Comparison of ENCODE assay signal across 25 mouse cellular contexts in the genomic region with DNA sequence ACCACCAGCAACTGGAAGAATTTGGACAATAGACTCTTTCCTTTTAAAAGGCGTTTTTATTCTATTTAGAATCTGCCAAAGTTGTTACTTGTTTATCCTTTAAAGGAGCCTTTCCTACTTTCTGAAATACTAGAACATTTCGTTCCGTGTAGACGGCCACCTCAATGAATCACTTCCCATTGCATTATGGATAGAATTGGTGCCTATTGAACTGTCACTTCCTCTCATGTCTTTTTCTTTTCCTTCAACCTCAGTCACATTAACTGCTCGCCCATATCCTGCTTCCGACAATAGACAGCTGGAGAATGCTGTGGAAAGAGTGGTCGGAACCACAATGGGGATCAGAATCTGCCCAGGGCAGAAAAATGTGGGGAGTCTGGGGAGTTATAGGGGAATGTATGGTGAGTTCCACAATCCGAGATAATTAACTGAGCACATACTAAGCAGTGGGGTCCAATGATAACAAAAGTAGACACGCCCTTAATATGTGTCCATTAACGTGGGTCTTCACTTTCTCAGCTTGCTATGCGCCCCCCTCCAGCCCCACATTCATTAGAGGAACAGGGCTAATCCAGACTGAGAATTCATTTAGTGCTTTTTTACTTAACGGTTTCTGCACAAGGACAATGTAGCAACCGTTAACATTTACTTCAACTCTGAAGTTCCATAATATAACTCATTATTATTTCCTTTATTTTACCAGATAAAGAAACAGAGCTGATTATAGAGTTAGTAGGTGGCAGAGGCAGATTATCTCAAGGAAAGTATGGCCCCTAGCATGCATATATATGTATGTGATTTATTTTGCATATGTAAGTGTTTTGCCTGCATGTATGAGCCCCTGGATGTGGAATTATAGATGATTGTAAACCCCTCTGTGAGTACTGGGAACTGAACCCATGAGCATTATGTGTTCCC. TPM values are rescaled to one million over a fixed set of nuclear protein-coding genes. Genes with fewer than 3 reads are reported as not detected.
A peak's percentile ranks its signal among the peaks of the same experiment; 100 is the strongest.
DNase-seq lines count a peak whose midpoint lies in the region; ATAC-seq and TF ChIP-seq lines count a peak whose summit lies in the region.
"Had no signal": no experiment of that assay in that cellular context is flagged by ENCODE, and none has a peak within 500 bp of the region (broad histone marks: within the 10 kb centered on the region; RNA-seq: fewer than 3 reads in every experiment).

No protein-coding gene starts in this region.

- H3K4me1 ChIP-seq in heart, embryonic 10.5 days, result peaks cover 8% of the 10 kb centered on the region; the same call in 1 of the 2 replicates
- H3K4me1 ChIP-seq in heart, embryonic 12.5 days (replicated peaks), result 0 out of 2 replicates have a peak, but pooled peaks cover 4% of the 10 kb centered on the region
- peaks cover 10% of the 10 kb centered on the region for H3K4me1 ChIP-seq in kidney, postnatal 0 days (replicated peaks; ENCODE audit: insufficient read depth, low read length)
- H3K4me1 ChIP-seq in midbrain, embryonic 10.5 days, result peaks cover 10% of the 10 kb centered on the region; the same call in 1 of the 2 replicates
- no peaks in the 10 kb centered on the region; the same call in 1 of the 2 replicates for H3K4me1 ChIP-seq in midbrain, postnatal 0 days (ENCODE audit: insufficient read depth, low read length)

- no peaks in the 10 kb centered on the region for H3K9me3 ChIP-seq in heart, embryonic 10.5 days
- H3K9me3 ChIP-seq in heart, embryonic 12.5 days (replicated peaks), result no peaks in the 10 kb centered on the region
- H3K9me3 ChIP-seq in kidney, postnatal 0 days (replicated peaks; ENCODE audit: low read length), result no peaks in the 10 kb centered on the region
- H3K9me3 ChIP-seq in midbrain, embryonic 10.5 days (replicated peaks), result no peaks in the 10 kb centered on the region
- H3K9me3 ChIP-seq in midbrain, postnatal 0 days (ENCODE audit: low read length), result no peaks in the 10 kb centered on the region
- H3K9me3 ChIP-seq: embryonic facial prominence, embryonic 10.5 days; forebrain, embryonic 15.5 days; hindbrain, embryonic 13.5 days; limb, embryonic 10.5 days; lung, embryonic 15.5 days; midbrain, embryonic 13.5 days had no signal

- H3K9ac ChIP-seq in heart, embryonic 12.5 days, result no peak overlapping the region
- no peak overlapping the region for H3K9ac ChIP-seq in kidney, postnatal 0 days (ENCODE audit: low read depth, low read length)
- H3K9ac ChIP-seq in midbrain, postnatal 0 days (replicated peaks; ENCODE audit: low read length, poor library complexity, severe bottlenecking), result no peak overlapping the region
- H3K9ac ChIP-seq: forebrain, embryonic 15.5 days; hindbrain, embryonic 13.5 days; lung, embryonic 15.5 days; midbrain, embryonic 13.5 days had no signal

- H3K27me3 ChIP-seq in heart, embryonic 10.5 days (ENCODE audit: insufficient read depth, poor library complexity, severe bottlenecking), result no peaks in the 10 kb centered on the region
- H3K27me3 ChIP-seq in heart, embryonic 12.5 days (replicated peaks), result no peaks in the 10 kb centered on the region
- no peaks in the 10 kb centered on the region for H3K27me3 ChIP-seq in kidney, postnatal 0 days (ENCODE audit: insufficient read depth, low read length)
- no peaks in the 10 kb centered on the region for H3K27me3 ChIP-seq in midbrain, embryonic 10.5 days (ENCODE audit: low read depth, poor library complexity, severe bottlenecking)
- H3K27me3 ChIP-seq in midbrain, postnatal 0 days (ENCODE audit: insufficient read depth, low read length), result no peaks in the 10 kb centered on the region
- H3K27me3 ChIP-seq: forebrain, embryonic 15.5 days; hindbrain, embryonic 13.5 days; lung, embryonic 15.5 days; midbrain, embryonic 13.5 days; Patski had no signal

- 0 out of 2 replicates have a peak overlapping the region, but pooled peaks have one; percentile 32 for H3K27ac ChIP-seq in heart, embryonic 10.5 days
- no peak overlapping the region for H3K27ac ChIP-seq in heart, embryonic 12.5 days (ENCODE audit: poor library complexity, severe bottlenecking)
- peak overlapping the region; percentile 70 for H3K27ac ChIP-seq in kidney, postnatal 0 days
- H3K27ac ChIP-seq in midbrain, embryonic 10.5 days (replicated peaks), result 0 out of 2 replicates have a peak overlapping the region, but pooled peaks have one; percentile 13
- H3K27ac ChIP-seq in midbrain, postnatal 0 days (ENCODE audit: low read depth, low read length), result no peak overlapping the region
- H3K27ac ChIP-seq: embryonic facial prominence, embryonic 10.5 days; forebrain, embryonic 15.5 days; heart, adult 2 months; hindbrain, embryonic 13.5 days; left cerebral cortex, adult 2 months; lung, embryonic 15.5 days; midbrain, embryonic 13.5 days had no signal

- no peak for TF ChIP-seq CTCF in kidney, postnatal 0 days (IDR thresholded peaks at IDR 0.05; ENCODE audit: low read depth)
- TF ChIP-seq CTCF in midbrain, postnatal 0 days (IDR thresholded peaks at IDR 0.05), result no peak

- H3K4me3 ChIP-seq in heart, embryonic 10.5 days, result no peak overlapping the region
- H3K4me3 ChIP-seq in heart, embryonic 12.5 days, result no peak overlapping the region
- H3K4me3 ChIP-seq in kidney, postnatal 0 days (replicated peaks; ENCODE audit: low read depth, low read length), result no peak overlapping the region
- no peak overlapping the region for H3K4me3 ChIP-seq in midbrain, embryonic 10.5 days
- no peak overlapping the region for H3K4me3 ChIP-seq in midbrain, postnatal 0 days (ENCODE audit: low read depth, low read length)
- H3K4me3 ChIP-seq: embryonic facial prominence, embryonic 10.5 days; forebrain, embryonic 15.5 days; heart, adult 2 months; hindbrain, embryonic 13.5 days; left cerebral cortex, adult 2 months; limb, embryonic 10.5 days; lung, embryonic 15.5 days; midbrain, embryonic 13.5 days had no signal

- no peak overlapping the region for H3K4me2 ChIP-seq in heart, embryonic 12.5 days
- no peak overlapping the region for H3K4me2 ChIP-seq in kidney, postnatal 0 days (ENCODE audit: low read length)
- no peak overlapping the region for H3K4me2 ChIP-seq in midbrain, postnatal 0 days (ENCODE audit: low read depth, low read length, poor library complexity, severe bottlenecking)
- H3K4me2 ChIP-seq: forebrain, embryonic 15.5 days; hindbrain, embryonic 13.5 days; lung, embryonic 15.5 days; midbrain, embryonic 13.5 days had no signal

- WGBS in heart, embryonic 10.5 days, result 73% methylated on average over 13 of the region's 13 CpGs
- 74% methylated on average over 13 of the region's 13 CpGs for WGBS in heart, embryonic 12.5 days
- 57% methylated on average over 13 of the region's 13 CpGs for WGBS in kidney, postnatal 0 days
- 68% methylated on average over 13 of the region's 13 CpGs for WGBS in midbrain, embryonic 10.5 days
- WGBS in midbrain, postnatal 0 days, result 38% methylated on average over 13 of the region's 13 CpGs

- H3K36me3 ChIP-seq in heart, embryonic 10.5 days, result no peaks in the 10 kb centered on the region
- H3K36me3 ChIP-seq in heart, embryonic 12.5 days, result no peaks in the 10 kb centered on the region
- no peaks in the 10 kb centered on the region for H3K36me3 ChIP-seq in kidney, postnatal 0 days (ENCODE audit: insufficient read depth, low read length)
- H3K36me3 ChIP-seq in midbrain, embryonic 10.5 days, result no peaks in the 10 kb centered on the region
- H3K36me3 ChIP-seq in midbrain, postnatal 0 days (ENCODE audit: insufficient read depth, low read length), result no peaks in the 10 kb centered on the region
- H3K36me3 ChIP-seq: embryonic facial prominence, embryonic 10.5 days; forebrain, embryonic 15.5 days; hindbrain, embryonic 13.5 days; limb, embryonic 10.5 days; lung, embryonic 15.5 days; midbrain, embryonic 13.5 days had no signal

- no peak for DNase-seq in heart, embryonic 10.5 days (ENCODE audit: low spot score)
- DNase-seq in kidney, postnatal 0 days (ENCODE audit: low spot score), result peak; percentile 73
- DNase-seq in kidney, adult 11 months, result no peak
- DNase-seq in midbrain, embryonic 10.5 days (ENCODE audit: low spot score), result no peak
- no peak for DNase-seq in midbrain, postnatal 0 days (ENCODE audit: low spot score)
- DNase-seq in retina, postnatal 1 day, result peak; percentile 40
- DNase-seq: adrenal gland, postnatal 36 days; cerebellum, adult 11-12 months; cerebellum, postnatal 10 days; gastrocnemius, postnatal 14 days; heart, adult 2 months; kidney, adult 2 months; right cerebral cortex, postnatal 25 days; thymus, postnatal 14 days had no signal

- ATAC-seq in heart, embryonic 12.5 days (ENCODE audit: insufficient number of reproducible peaks, low FRiP score), result no peak
- ATAC-seq in kidney, postnatal 0 days (replicated peaks; ENCODE audit: low FRiP score, low read depth), result no peak
- ATAC-seq in midbrain, postnatal 0 days (ENCODE audit: low FRiP score), result no peak
- no peak for ATAC-seq in inflammation-experienced regulatory T-cells, adult 6 months
- ATAC-seq: CD4-positive, CD25-positive, alpha-beta regulatory T cell, adult 4 months; forebrain, embryonic 15.5 days; midbrain, embryonic 13.5 days; Patski had no signal

RNA-seq across cellular contexts. Expression of a gene that starts 59.8 kb away (rescaled TPM):
- 113 and 119 TPM in 2 replicates for polyA plus RNA-seq in heart, embryonic 10.5 days (2016; fragmentation: Nextera tagmentation; extraction: Ambion mirVana)
- 154 and 161 TPM in 2 replicates for polyA plus RNA-seq in heart, embryonic 12.5 days (2016; fragmentation: Nextera tagmentation; extraction: Ambion mirVana)
- polyA plus RNA-seq in kidney, postnatal 0 days (2015; fragmentation: Nextera tagmentation; extraction: Ambion mirVana), result 111 and 113 TPM in 2 replicates
- 151 and 164 TPM in 2 replicates for polyA plus RNA-seq in midbrain, embryonic 10.5 days (2016; fragmentation: Nextera tagmentation; extraction: Ambion mirVana)
- total RNA-seq in midbrain, postnatal 0 days (2014; rRNA removed), result 90.9 and 96.1 TPM in 2 replicates
- 71.3 and 79.4 TPM in 2 replicates for polyA plus RNA-seq in midbrain, postnatal 0 days (2015; fragmentation: Nextera tagmentation; extraction: Ambion mirVana)
- 10 to 100 TPM; 36.1 to 44.6 (median 42.9) TPM for polyA plus RNA-seq in inflammation-experienced regulatory T-cells, adult 6 months (2017; shearing (Covaris generic))

Comparison
In these comparisons a context has a peak if more than half of its experiments do, and no peak if none do; other contexts are left out.
1. DNase-seq: peak in kidney, postnatal 0 days (single experiment) and retina, postnatal 1 day (single experiment); none in heart, embryonic 10.5 days (single experiment), kidney, adult 11 months (single experiment), midbrain, embryonic 10.5 days (single experiment) and midbrain, postnatal 0 days (single experiment).
2. H3K27ac ChIP-seq: peak in heart, embryonic 10.5 days (single experiment), kidney, postnatal 0 days (single experiment) and midbrain, embryonic 10.5 days (single experiment); none in heart, embryonic 12.5 days (single experiment) and midbrain, postnatal 0 days (single experiment).